Mouse (Mus musculus) CH12.LX (cell line): ENCODE results near the gene Igsf21.

Experiments
- CHD2 ChIP-seq: IDR thresholded peaks from 2 replicates; pipeline ENCODE4 v1.6.1; 2011; ENCODE audit warnings: low read length, improper control_type of control experiment
- CTCF ChIP-seq, 2 experiments: IDR thresholded peaks in 1 of 2; conservative IDR thresholded peaks in 1 of 2; 2 replicates each; pipeline ENCODE4 v1.5.1; 2011 to 2012; ENCODE audit warnings: low read depth in 2 of 2, low read length in 2 of 2, improper control_type of control experiment in 1 of 2, inconsistent platforms in 1 of 2, mild to moderate bottlenecking in 1 of 2, moderate library complexity in 1 of 2
- E2F4 ChIP-seq: IDR thresholded peaks from 2 replicates; pipeline ENCODE4 v1.6.1; 2011; ENCODE audit warnings: low read depth, low read length, improper control_type of control experiment; ENCODE audit not compliant: insufficient replicate concordance
- ETS1 ChIP-seq: conservative IDR thresholded peaks from 2 replicates; pipeline ENCODE4 v1.6.1; 2012; ENCODE audit warnings: low read depth, mild to moderate bottlenecking, inconsistent platforms, low read length, improper control_type of control experiment, moderate library complexity
- HCFC1 ChIP-seq: IDR thresholded peaks from 2 replicates; pipeline ENCODE4 v1.6.1; 2012; ENCODE audit warnings: low read depth, mild to moderate bottlenecking, inconsistent platforms, low read length, improper control_type of control experiment
- MAX ChIP-seq: IDR thresholded peaks from 2 replicates; pipeline ENCODE4 v1.6.1; 2011; ENCODE audit warnings: low read length, improper control_type of control experiment
- POLR2A ChIP-seq: IDR thresholded peaks from 2 replicates; pipeline ENCODE4 v1.6.1; 2011; ENCODE audit warnings: low read depth, mild to moderate bottlenecking, improper control_type of control experiment, low read length
- RCOR1 ChIP-seq: conservative IDR thresholded peaks from 2 replicates; pipeline ENCODE4 v1.6.1; 2012; ENCODE audit warnings: low read depth, mild to moderate bottlenecking, inconsistent platforms, low read length, improper control_type of control experiment
- TBP ChIP-seq: conservative IDR thresholded peaks from 2 replicates; pipeline ENCODE4 v1.6.1; 2011; ENCODE audit warnings: low read depth, low read length, improper control_type of control experiment
- TCF12 ChIP-seq: IDR thresholded peaks from 2 replicates; pipeline ENCODE4 v1.6.1; 2014; ENCODE audit warnings: low read depth, mild to moderate bottlenecking, inconsistent platforms, low read length, improper control_type of control experiment
- UBTF ChIP-seq: IDR thresholded peaks from 2 replicates; pipeline ENCODE4 v1.6.1; 2012; ENCODE audit warnings: low read depth, mild to moderate bottlenecking, inconsistent platforms, low read length, improper control_type of control experiment, moderate library complexity

- TF ChIP-seq HCFC1 (no peak), POLR2A (no peak), CTCF (conservative IDR thresholded peaks at IDR 0.05 in 1 of 2, IDR thresholded peaks at IDR 0.05 in 1 of 2; ENCODE audit: low read depth in 2 of 2, low read length in 2 of 2) (no peak), TCF12 (no peak), E2F4 (no peak), TBP (no peak), MAX (no peak), UBTF (no peak), RCOR1 (no peak), CHD2 (no peak), ETS1 (no peak)
These were observed 36.8 kb upstream of the Igsf21 start for GRCm38 (mm10) chr4:140283398-140283797.
